Mouse (Mus musculus) liver (tissue): Measurements from ENCODE around the gene Olfr1440.

Experiments
- DNase-seq: peaks from one replicate; pipeline ENCODE4 v3.0.0-alpha.2; 2020; ENCODE audit warnings: mixed read lengths

Gene Olfr1440

DNA sequence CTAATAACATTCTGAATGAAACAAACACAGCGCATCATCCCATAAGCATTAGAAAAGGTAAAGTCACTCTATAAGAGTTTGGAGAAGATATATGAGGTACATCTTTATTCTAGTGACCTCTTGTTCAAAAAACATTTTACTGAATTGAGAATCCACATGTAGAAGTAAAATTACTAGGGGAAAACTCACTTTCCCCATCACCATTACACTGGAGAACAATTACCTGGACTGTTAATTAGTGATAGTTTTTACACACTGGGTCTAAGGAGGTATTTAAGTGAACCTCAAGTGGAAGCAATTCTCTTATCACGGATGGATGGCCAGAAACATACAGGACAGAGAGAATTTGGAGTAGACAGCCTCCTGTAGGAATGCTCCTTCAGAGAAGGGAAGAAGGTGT lies at the start of gene Olfr1440:
TSS of gene Olfr1440 (plus strand) at position 301 of the 400 bp plus-strand sequence.
- no peak for DNase-seq

- DNase-seq, result no peak
Measured at GRCm38 (mm10) chr19:12373004-12373403, 14.1 kb upstream of the Olfr1440 start.

GRCm38 (mm10) chr19:12374465-12375025 lies 12.5 kb upstream of the Olfr1440 start:
- DNase-seq, result no peak

DNA sequence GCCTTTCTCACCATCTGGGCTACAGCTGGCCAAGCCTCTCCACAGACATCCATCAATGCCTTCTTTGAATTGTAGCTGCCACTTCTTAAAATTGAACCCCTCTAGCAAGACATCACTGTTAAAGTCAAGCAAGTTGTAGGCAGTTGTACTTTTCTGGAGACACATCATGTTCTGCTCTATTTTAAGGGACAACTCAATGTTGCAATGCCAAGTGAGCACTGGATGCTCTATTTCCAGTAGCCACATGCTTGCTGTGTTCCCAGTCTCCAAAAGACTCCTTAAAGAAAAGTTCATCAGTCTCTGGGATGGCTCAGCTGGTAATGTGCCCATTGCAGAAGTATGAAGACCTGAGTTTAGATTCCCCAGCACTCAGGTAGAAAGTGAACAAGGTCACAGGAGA lies 26.7 kb downstream of the Olfr1440 start:
- no peak for DNase-seq

DNA sequence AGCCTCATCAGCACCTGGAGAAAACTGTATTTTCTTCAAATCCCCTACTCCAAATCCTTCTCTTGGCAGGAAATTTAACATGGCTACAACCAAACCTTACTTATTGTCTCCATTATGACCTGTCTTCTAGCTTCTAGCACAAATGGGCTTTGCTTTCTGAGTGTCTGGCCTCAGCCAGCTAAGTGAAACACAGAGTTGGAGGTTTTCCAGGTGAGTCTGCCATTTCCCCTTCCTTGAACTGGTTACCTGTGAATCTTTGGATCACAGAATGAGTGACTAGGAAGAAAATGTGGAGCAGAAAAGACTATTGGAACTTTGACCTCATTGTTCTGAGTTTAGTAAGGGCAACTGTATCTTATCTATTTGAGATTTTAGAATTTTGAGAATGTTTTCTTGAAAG lies 30.3 kb downstream of the Olfr1440 start, which contains the start of gene Olfr1441:
TSS of gene Olfr1441 (plus strand) at position 73 of the 400 bp plus-strand sequence.
- no peak for DNase-seq

DNA sequence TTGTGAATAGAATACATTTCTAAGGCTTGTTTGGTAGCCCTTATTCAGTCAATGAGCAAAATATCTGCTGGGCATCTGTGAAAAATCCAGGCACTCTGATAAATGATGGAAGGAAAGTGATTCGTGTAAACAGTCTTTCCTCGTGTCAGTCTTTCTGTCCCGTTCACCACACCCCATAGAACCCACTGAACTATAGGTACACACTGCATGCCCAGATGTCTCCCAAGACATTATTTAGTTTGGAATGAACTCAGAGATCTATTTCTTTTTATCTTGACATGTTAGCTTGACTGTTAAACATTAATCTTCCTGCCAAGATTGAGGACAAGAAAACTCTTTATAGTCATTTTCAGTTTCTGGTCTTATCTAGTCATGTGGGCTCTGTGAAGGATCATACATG lies 31.2 kb downstream of the Olfr1440 start:
- no peak for DNase-seq

DNA sequence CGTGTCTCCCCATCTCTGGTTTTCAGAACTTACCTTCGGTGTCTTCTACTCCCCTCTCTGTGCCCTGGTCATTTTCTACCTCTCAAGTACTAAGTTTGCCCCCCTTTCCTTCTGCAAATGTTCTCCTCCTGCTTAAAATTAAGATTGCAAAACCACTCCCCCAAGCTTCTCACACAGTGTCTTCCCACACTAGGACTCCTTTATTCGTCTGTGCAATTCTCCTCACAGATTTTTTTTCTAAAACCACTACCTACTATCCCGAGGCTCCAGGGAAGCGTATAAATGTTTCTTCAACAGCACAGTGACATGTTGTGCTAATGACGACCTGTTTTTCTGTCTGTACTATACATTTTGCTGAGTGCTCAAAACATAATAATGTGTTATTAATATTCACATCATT lies 33.5 kb downstream of the Olfr1440 start:
- no peak for DNase-seq

GRCm38 (mm10) chr19:12421680-12422079 lies 34.6 kb downstream of the Olfr1440 start:
- no peak for DNase-seq

GRCm38 (mm10) chr19:12427101-12427500 lies 40.0 kb downstream of the Olfr1440 start:
- DNase-seq, result no peak

DNA sequence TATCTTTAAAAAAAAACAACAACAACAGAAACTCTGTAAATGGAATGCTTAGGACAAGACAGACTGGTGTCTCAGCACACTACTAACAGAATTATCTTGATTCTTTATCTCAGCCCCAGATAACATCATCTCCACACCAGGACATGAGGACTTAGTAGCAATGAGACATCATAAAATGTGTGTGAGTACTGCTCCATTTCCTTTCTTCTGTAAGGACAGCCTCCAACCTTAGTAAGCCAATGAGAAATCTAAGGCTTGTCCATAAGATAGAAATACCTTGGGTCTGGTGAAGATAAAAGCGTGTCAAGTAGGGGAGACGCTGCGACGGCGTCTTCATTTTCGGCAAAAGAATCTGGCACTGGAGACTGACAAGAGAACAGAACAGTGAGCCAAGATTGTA lies 40.5 kb downstream of the Olfr1440 start, which contains the start of gene Pfpl:
TSS of gene Pfpl (plus strand) at position 301 of the 400 bp plus-strand sequence.
- no peak for DNase-seq

- no peak for DNase-seq
Measured at GRCm38 (mm10) chr19:12433033-12433432, 46.0 kb downstream of the Olfr1440 start.

DNA sequence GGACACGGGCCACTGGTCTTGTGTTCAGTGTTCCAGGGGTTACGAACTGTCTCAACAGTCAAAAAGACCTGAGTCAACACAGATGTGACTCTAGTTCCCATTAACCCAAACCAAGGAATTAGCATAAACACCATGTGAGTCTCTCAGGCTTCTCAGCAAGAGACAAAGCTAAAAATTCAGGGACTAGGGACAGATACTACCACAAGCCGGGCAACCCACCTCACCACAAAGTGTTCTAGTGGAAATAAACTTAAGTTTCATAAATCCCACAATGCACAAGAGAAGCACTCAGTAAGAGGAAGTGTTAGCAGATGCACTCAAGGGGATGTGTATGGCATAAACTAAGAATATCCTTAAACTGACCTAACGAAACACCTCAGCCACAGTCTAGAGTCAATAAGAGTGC lies 47.9 kb downstream of the Olfr1440 start:
- DNase-seq, result no peak

GRCm38 (mm10) chr19:12435750-12436524 lies 48.9 kb downstream of the Olfr1440 start:
- no peak for DNase-seq

- DNase-seq, result no peak
Measured at GRCm38 (mm10) chr19:12439581-12439980, 52.5 kb downstream of the Olfr1440 start.

- no peak for DNase-seq
Measured at GRCm38 (mm10) chr19:12440103-12440725, 53.1 kb downstream of the Olfr1440 start.

DNA sequence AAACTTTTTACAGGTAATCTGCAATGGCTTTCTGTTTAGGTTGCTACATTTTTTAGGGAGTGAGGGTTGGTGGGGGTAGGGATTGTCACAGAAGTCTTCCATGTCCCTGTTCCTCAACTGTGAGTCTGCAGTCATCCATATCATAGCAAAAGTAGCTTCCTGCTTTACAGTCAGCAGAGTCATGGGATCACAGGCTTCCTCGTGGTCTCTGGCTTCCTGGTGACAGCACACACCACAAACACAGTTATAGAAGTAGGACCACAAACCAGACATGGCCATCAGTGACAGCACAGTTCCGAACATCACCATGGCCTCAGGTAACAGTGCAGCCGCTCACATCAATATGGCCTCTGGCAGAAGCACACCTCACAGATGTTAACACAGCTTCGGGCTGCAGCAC lies 55.5 kb downstream of the Olfr1440 start:
- no peak for DNase-seq

GRCm38 (mm10) chr19:12445014-12445413 lies 57.9 kb downstream of the Olfr1440 start:
- DNase-seq, result no peak
